Mouse (Mus musculus): Measurements from ENCODE around the gene Fgfr2. TPM values are rescaled to one million over a fixed set of nuclear protein-coding genes. Genes with fewer than 3 reads are reported as not detected.
A peak's percentile ranks its signal among the peaks of the same experiment; 100 is the strongest.

The Fgfr2 gene
- total RNA-seq, 2 experiments from 2014 or later, result 35.8 to 40.8 TPM

GRCm38 (mm10) chr7:130866640-130867039 lies 2256.5 kb downstream of the Fgfr2 start:
- intact Hi-C loops (cut with DNase I), result no loop called here
- no peak for DNase-seq

- peak; percentile 98 for DNase-seq
- intact Hi-C loops (cut with DNase I), result no loop called here
Observed at GRCm38 (mm10) chr7:130865613-130866591, 2257.2 kb downstream of the Fgfr2 start, which contains the start of gene Plekha1. Gene Plekha1, plus strand, starts transcription at chr7:130865756.

- DNase-seq, result no peak
- intact Hi-C loops (cut with DNase I), result no loop called here
Observed at GRCm38 (mm10) chr7:130864711-130865110, 2258.4 kb downstream of the Fgfr2 start.

- no peak for DNase-seq
- intact Hi-C loops (cut with DNase I), result no loop called here
Observed at GRCm38 (mm10) chr7:130862501-130862900, 2260.6 kb downstream of the Fgfr2 start.

GRCm38 (mm10) chr7:130860721-130861142 lies 2262.4 kb downstream of the Fgfr2 start:
- intact Hi-C loops (cut with DNase I), result no loop called here
- DNase-seq, result peak; percentile 44

- no peak for DNase-seq
- intact Hi-C loops (cut with DNase I), result no loop called here
Observed at GRCm38 (mm10) chr7:130859926-130860325, 2263.2 kb downstream of the Fgfr2 start.

GRCm38 (mm10) chr7:130857973-130858372 lies 2265.2 kb downstream of the Fgfr2 start:
- no peak for DNase-seq
- intact Hi-C loops (cut with DNase I), result no loop called here

- intact Hi-C loops (cut with DNase I), result no loop called here
- no peak for DNase-seq
Observed at GRCm38 (mm10) chr7:130855681-130856080, 2267.5 kb downstream of the Fgfr2 start.

GRCm38 (mm10) chr7:130854684-130855292 lies 2268.4 kb downstream of the Fgfr2 start:
- no peak for DNase-seq
- intact Hi-C loops (cut with DNase I), result no loop called here

- DNase-seq, result no peak
- intact Hi-C loops (cut with DNase I), result no loop called here
Observed at GRCm38 (mm10) chr7:130847164-130847718, 2275.9 kb downstream of the Fgfr2 start.

GRCm38 (mm10) chr7:130839380-130840100 lies 2283.6 kb downstream of the Fgfr2 start:
- no peak for DNase-seq
- intact Hi-C loops (cut with DNase I), result no loop called here

GRCm38 (mm10) chr7:130838658-130839025 lies 2284.5 kb downstream of the Fgfr2 start:
- intact Hi-C loops (cut with DNase I), result no loop called here
- DNase-seq, result no peak

- DNase-seq, result peak; percentile 91
- intact Hi-C loops (cut with DNase I), result no loop called here
Observed at GRCm38 (mm10) chr7:130837941-130838657, 2285.1 kb downstream of the Fgfr2 start.

- intact Hi-C loops (cut with DNase I), result no loop called here
- no peak for DNase-seq
Observed at GRCm38 (mm10) chr7:130836066-130836465, 2287.1 kb downstream of the Fgfr2 start.

GRCm38 (mm10) chr7:130834958-130835861 lies 2287.9 kb downstream of the Fgfr2 start:
- intact Hi-C loops (cut with DNase I), result no loop called here
- peak; percentile 72 for DNase-seq

GRCm38 (mm10) chr7:130834299-130834698 lies 2288.9 kb downstream of the Fgfr2 start:
- DNase-seq, result peak; percentile 26
- intact Hi-C loops (cut with DNase I), result no loop called here

- intact Hi-C loops (cut with DNase I), result no loop called here
- no peak for DNase-seq
Observed at GRCm38 (mm10) chr7:130831586-130831985, 2291.6 kb downstream of the Fgfr2 start.

GRCm38 (mm10) chr7:130828475-130828874 lies 2294.7 kb downstream of the Fgfr2 start:
- DNase-seq, result no peak
- intact Hi-C loops (cut with DNase I), result loop anchor here (10.0 kb wide), 1 partner anchor 86 kb away; no protein-coding TSS in a partner anchor

GRCm38 (mm10) chr7:130827844-130828403 lies 2295.2 kb downstream of the Fgfr2 start:
- intact Hi-C loops (cut with DNase I), result loop anchor here (10.0 kb wide), 1 partner anchor 87 kb away; no protein-coding TSS in a partner anchor
- no peak for DNase-seq

Data from left cerebral cortex, postnatal 4 days (tissue).